In genomic region chr2:155802761-155803160, GRCm38 (mm10) we compare ENCODE assay signal across 10 mouse cellular contexts. TPM values are rescaled to one million over a fixed set of nuclear protein-coding genes. Genes with fewer than 3 reads are reported as not detected.
DNase-seq lines count a peak whose midpoint lies in the region; ATAC-seq and TF ChIP-seq lines count a peak whose summit lies in the region.
"Had no signal": no experiment of that assay in that cellular context is flagged by ENCODE, and none has a peak within 500 bp of the region (broad histone marks: within the 10 kb centered on the region; RNA-seq: fewer than 3 reads in every experiment).

No protein-coding gene starts in this region.

- H3K4me3 ChIP-seq in layer of hippocampus, adult 2 months = no peak overlapping the region

- peak; percentile 68 for TF ChIP-seq CTCF in layer of hippocampus, adult 2 months (conservative IDR thresholded peaks at IDR 0.05)

- ATAC-seq in monocyte, adult 5-6 weeks (replicated peaks; ENCODE audit: insufficient number of reproducible peaks, low FRiP score, low TSS enrichment, poor library complexity, severe bottlenecking) = no peak

- DNase-seq in adrenal gland, adult (ENCODE audit: inconsistent age in 2 of 2, low spot score in 1 of 2) = peak; percentile 27 to 54
- no peak for DNase-seq in adrenal gland, adult 8-10 months
- no peak for DNase-seq in layer of hippocampus, adult 2 months (ENCODE audit: low spot score in 2 of 2)
- DNase-seq in layer of hippocampus, postnatal 25 days (ENCODE audit: extremely low spot score in 1 of 2, low spot score in 1 of 2) = no peak
- DNase-seq in ES-CJ7 (ENCODE audit: low read depth, low spot score) = peak; percentile 72
- DNase-seq in induced T-regulatory cell, adult 2 months (ENCODE audit: low read depth) = peak; percentile 65
- DNase-seq in frontal cortex, adult 2 months (ENCODE audit: extremely low spot score in 1 of 2, low spot score in 1 of 2) = no peak
- DNase-seq: right cerebral cortex, postnatal 4 days had no signal

- no peak overlapping the region for H3K27ac ChIP-seq in layer of hippocampus, adult 2 months

RNA-seq across cellular contexts. Expression of gene BC029722, which starts 16.5 kb away (rescaled TPM):
- total RNA-seq in adrenal gland, adult 8-10 months (2022) = 100 to 1,000 TPM; 285 to 331 (median 289) TPM
- 10 to 100 TPM; 52.2 to 52.8 TPM for total RNA-seq in layer of hippocampus, adult 2 months (2021)
- 10 to 100 TPM; 52.8 to 60.0 TPM for total RNA-seq in layer of hippocampus, postnatal 25 days (2021)
- 8.5 to 10.6 TPM (median 9.7 TPM) in 3 replicates for total RNA-seq in monocyte, adult 5-6 weeks (2017)
- 81.7 and 83.7 TPM in 2 replicates for polyA plus RNA-seq in frontal cortex, adult 2 months (2012; rRNA removed)

RNA-seq across cellular contexts. Expression of gene Eif6, which starts 24.0 kb away (rescaled TPM):
- 100 to 1,000 TPM; 139 to 179 (median 160) TPM for total RNA-seq in adrenal gland, adult 8-10 months (2022)
- 10 to 100 TPM; 61.7 to 65.1 TPM for total RNA-seq in layer of hippocampus, adult 2 months (2021)
- 10 to 100 TPM; 59.0 to 75.7 TPM for total RNA-seq in layer of hippocampus, postnatal 25 days (2021)
- 38.9 to 84.9 TPM (median 83.4 TPM) in 3 replicates for total RNA-seq in monocyte, adult 5-6 weeks (2017)
- 69.1 and 75.1 TPM in 2 replicates for polyA plus RNA-seq in frontal cortex, adult 2 months (2012; rRNA removed)

RNA-seq across cellular contexts. Expression of gene Mmp24, which starts 27.6 kb away (rescaled TPM):
- 1 to 10 TPM; 1.2 to 4.5 (median 2.6) TPM for total RNA-seq in adrenal gland, adult 8-10 months (2022)
- total RNA-seq in layer of hippocampus, adult 2 months (2021) = 10 to 100 TPM; 36.8 to 38.5 TPM
- total RNA-seq in layer of hippocampus, postnatal 25 days (2021) = 10 to 100 TPM; 43.5 to 43.6 TPM
- total RNA-seq in monocyte, adult 5-6 weeks (2017) = 0.10 TPM in 1 of 3 replicates, not detected in the others
- 36.1 and 39.7 TPM in 2 replicates for polyA plus RNA-seq in frontal cortex, adult 2 months (2012; rRNA removed)
- polyA plus RNA-seq: heart, embryonic 14.5 days had no signal

RNA-seq across cellular contexts. Expression of gene Fam83c, which starts 31.9 kb away (rescaled TPM):
- total RNA-seq in adrenal gland, adult 8-10 months (2022) = under 1 TPM in 3 of 4 experiments, not detected in 1; 0.06 to 0.15 (median 0.10) TPM
- total RNA-seq in layer of hippocampus, adult 2 months (2021) = not detected
- not detected for total RNA-seq in layer of hippocampus, postnatal 25 days (2021)
- not detected in 3 replicates for total RNA-seq in monocyte, adult 5-6 weeks (2017)
- polyA plus RNA-seq in frontal cortex, adult 2 months (2012; rRNA removed) = not detected in 2 replicates

RNA-seq across cellular contexts. Expression of gene Procr, which starts 51.8 kb away (rescaled TPM):
- total RNA-seq in adrenal gland, adult 8-10 months (2022) = 10 to 100 TPM; 26.6 to 47.2 (median 39.0) TPM
- total RNA-seq in layer of hippocampus, adult 2 months (2021) = under 1 TPM; 0.81 to 0.97 TPM
- under 1 TPM; 0.71 to 0.96 TPM for total RNA-seq in layer of hippocampus, postnatal 25 days (2021)
- not detected in 3 replicates for total RNA-seq in monocyte, adult 5-6 weeks (2017)
- 1.5 and 2.6 TPM in 2 replicates for polyA plus RNA-seq in frontal cortex, adult 2 months (2012; rRNA removed)

Comparison
In these comparisons a context has a peak if more than half of its experiments do, and no peak if none do; other contexts are left out.
1. DNase-seq: peak in adrenal gland, adult (2 of 2), ES-CJ7 (single experiment) and induced T-regulatory cell, adult 2 months (single experiment); none in adrenal gland, adult 8-10 months (single experiment), layer of hippocampus, adult 2 months (0 of 2), layer of hippocampus, postnatal 25 days (0 of 2) and frontal cortex, adult 2 months (0 of 2).
2. RNA of gene BC029722, which starts 16.5 kb away (total RNA-seq): 285 to 331 TPM in adrenal gland, adult 8-10 months; 52.8 to 60.0 TPM in layer of hippocampus, postnatal 25 days, 52.2 to 52.8 TPM in layer of hippocampus, adult 2 months and 8.5 to 10.6 TPM in monocyte, adult 5-6 weeks; every median in the first group is over 4 times any median in the second.
3. RNA of gene Mmp24, which starts 27.6 kb away (total RNA-seq): 43.5 to 43.6 TPM in layer of hippocampus, postnatal 25 days and 36.8 to 38.5 TPM in layer of hippocampus, adult 2 months; 1.2 to 4.5 TPM in adrenal gland, adult 8-10 months and 0.10 TPM in monocyte, adult 5-6 weeks; every median in the first group is over 4 times any median in the second.